Mouse (Mus musculus) stomach, postnatal 0 days (tissue): ENCODE results near the gene Fas.

ENCODE experiments used
- CTCF ChIP-seq: IDR thresholded peaks from 2 replicates; pipeline ENCODE4 v1.5.1; 2016; ENCODE audit warnings: antibody characterized with exemption, low read depth, mild to moderate bottlenecking, moderate library complexity
- EP300 ChIP-seq: optimal IDR thresholded peaks from 2 replicates; pipeline ENCODE3; 2016; ENCODE audit warnings: antibody characterized with exemption

DNA sequence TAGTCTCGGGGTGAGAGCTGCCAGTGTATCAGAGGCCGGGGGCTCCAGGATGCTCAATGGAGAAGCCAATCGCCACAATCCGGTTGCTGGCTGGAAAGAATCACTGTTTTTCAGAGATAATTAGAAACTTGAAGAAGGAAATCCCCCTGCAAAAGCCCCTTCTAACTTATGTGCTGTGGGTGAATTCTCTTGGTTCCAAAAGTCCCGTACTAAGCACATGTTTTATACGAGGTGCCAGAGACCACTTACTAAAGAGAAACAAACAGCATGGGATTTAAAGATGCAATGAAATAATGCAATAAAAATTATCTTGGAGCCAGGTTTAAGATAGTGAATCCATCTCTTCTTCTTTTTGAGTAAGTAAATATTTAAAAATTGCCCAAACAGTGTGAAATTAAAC lies 5.0 kb downstream of the Fas start:
- TF ChIP-seq CTCF (no peak), EP300 (no peak)
